Mouse (Mus musculus) layer of hippocampus, postnatal 10 days (tissue): ENCODE measurements around the gene Tff1. TPM values are rescaled to one million over a fixed set of nuclear protein-coding genes. Genes with fewer than 3 reads are reported as not detected.

Experiments
- total RNA-seq, 2 experiments: library from RNA; stranded (reverse); gene quantifications; 2 replicates each; pipeline ENCODE4 v1.2.3; 2021

The Tff1 gene
- total RNA-seq, 2 experiments from 2014 or later = not detected

Other genes starting within 250 kb of the Tff1 start
- under 1 TPM; 0.22 to 0.23 TPM for gene Umodl1, start 210.6 kb downstream of the Tff1 start, total RNA-seq
- gene Abcg1, start 107.6 kb downstream of the Tff1 start, total RNA-seq = 10 to 100 TPM; 28.1 to 30.5 TPM
- not detected for gene Tff3, start 35.6 kb downstream of the Tff1 start, total RNA-seq
- gene Tff2, start 21.0 kb downstream of the Tff1 start, total RNA-seq = not detected
- gene Tmprss3, start 33.7 kb upstream of the Tff1 start, total RNA-seq = not detected
- 1 to 10 TPM in 1 of 2 experiments, under 1 TPM in 1; 0.51 to 1.5 TPM for gene Ubash3a, start 42.6 kb upstream of the Tff1 start, total RNA-seq
- 10 to 100 TPM; 14.5 to 15.7 TPM for gene Rsph1, start 112.1 kb upstream of the Tff1 start, total RNA-seq
- 1 to 10 TPM; 6.4 to 6.6 TPM for gene Slc37a1, start 121.5 kb upstream of the Tff1 start, total RNA-seq
- gene Pde9a, start 220.9 kb upstream of the Tff1 start, total RNA-seq = 10 to 100 TPM; 34.0 to 38.9 TPM